Mouse (Mus musculus) liver, embryonic 18 days (tissue): ENCODE data around the gene Vmn1r168. TPM values are rescaled to one million over a fixed set of nuclear protein-coding genes. Genes with fewer than 3 reads are reported as not detected.

ENCODE experiments used
- polyA plus RNA-seq: library from polyadenylated mRNA; depleted of rRNA; stranded (reverse); fragments of >200 nt; gene quantifications from 2 replicates; pipeline ENCODE4 v1.2.3, GENCODE M21; 2012; rRNA removed

Vmn1r168 gene
- not detected in 2 replicates for polyA plus RNA-seq

GRCm38 (mm10) chr7:23539432-23539831 lies at the start of gene Vmn1r168:
Gene Vmn1r168 (plus strand): TSS chr7:23539732.

GRCm38 (mm10) chr7:23507106-23507505 lies 32.4 kb upstream of the Vmn1r168 start, which contains the start of gene Vmn1r167:
Gene Vmn1r167 (minus strand): TSS chr7:23507206.

GRCm38 (mm10) chr7:23575226-23575625 lies 35.7 kb downstream of the Vmn1r168 start, which contains the start of gene Vmn1r169:
Gene Vmn1r169 (plus strand): TSS chr7:23575526.

Other genes with a start within 250 kb of the Vmn1r168 start
- not detected in 2 replicates for gene Nlrp4e, start 238.5 kb upstream of the Vmn1r168 start, polyA plus RNA-seq
- not detected in 2 replicates for gene Nlrp5, start 153.8 kb upstream of the Vmn1r168 start, polyA plus RNA-seq
- gene Vmn1r167, start 32.5 kb upstream of the Vmn1r168 start, polyA plus RNA-seq: not detected in 2 replicates
- gene Vmn1r169, start 35.8 kb downstream of the Vmn1r168 start, polyA plus RNA-seq: not detected in 2 replicates
- not detected in 2 replicates for gene Vmn1r170, start 66.4 kb downstream of the Vmn1r168 start, polyA plus RNA-seq
- gene Vmn1r171, start 91.0 kb downstream of the Vmn1r168 start, polyA plus RNA-seq: not detected in 2 replicates
- not detected in 2 replicates for gene Vmn1r172, start 118.6 kb downstream of the Vmn1r168 start, polyA plus RNA-seq
- not detected in 2 replicates for gene Vmn1r173, start 161.0 kb downstream of the Vmn1r168 start, polyA plus RNA-seq
- not detected in 2 replicates for gene Vmn1r174, start 212.5 kb downstream of the Vmn1r168 start, polyA plus RNA-seq